Mouse (Mus musculus) WW6 (cell line): ENCODE data around the gene Gm49398.
A peak's percentile ranks its signal among the peaks of the same experiment; 100 is the strongest.

Source experiments
- DNase-seq: peaks from one replicate; pipeline ENCODE4 v3.0.0-alpha.2; 2013; ENCODE audit warnings: low read depth, low spot score

Gm49398 gene

GRCm38 (mm10) chr13:61288739-61289138 lies at the start of gene Gm49398:
Gene Gm49398 (minus strand): TSS chr13:61288839.
- no peak for DNase-seq

DNA sequence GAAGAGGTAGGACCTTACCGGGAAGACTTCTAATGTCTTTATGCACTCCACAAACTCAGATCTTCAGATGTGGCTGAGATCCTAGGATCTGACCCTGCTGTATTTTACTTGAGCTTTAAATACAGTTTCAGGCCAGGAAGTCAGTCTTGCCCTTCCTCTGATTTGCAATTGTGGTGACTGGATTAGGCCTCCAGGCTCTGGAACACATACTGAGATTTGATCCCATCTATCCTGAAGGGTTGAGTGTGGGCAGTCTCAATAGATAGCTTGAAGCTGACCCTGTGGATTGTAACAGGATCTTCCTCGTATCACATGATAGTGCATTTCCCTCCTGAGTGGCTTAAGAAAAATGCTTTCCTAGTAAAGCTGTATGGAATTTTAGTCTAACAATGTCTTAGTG lies 33.4 kb downstream of the Gm49398 start, which contains the start of gene Cts8:
Gene Cts8, minus strand, starts transcription at position 101 of the 400 bp plus-strand sequence.
- DNase-seq, result no peak

DNA sequence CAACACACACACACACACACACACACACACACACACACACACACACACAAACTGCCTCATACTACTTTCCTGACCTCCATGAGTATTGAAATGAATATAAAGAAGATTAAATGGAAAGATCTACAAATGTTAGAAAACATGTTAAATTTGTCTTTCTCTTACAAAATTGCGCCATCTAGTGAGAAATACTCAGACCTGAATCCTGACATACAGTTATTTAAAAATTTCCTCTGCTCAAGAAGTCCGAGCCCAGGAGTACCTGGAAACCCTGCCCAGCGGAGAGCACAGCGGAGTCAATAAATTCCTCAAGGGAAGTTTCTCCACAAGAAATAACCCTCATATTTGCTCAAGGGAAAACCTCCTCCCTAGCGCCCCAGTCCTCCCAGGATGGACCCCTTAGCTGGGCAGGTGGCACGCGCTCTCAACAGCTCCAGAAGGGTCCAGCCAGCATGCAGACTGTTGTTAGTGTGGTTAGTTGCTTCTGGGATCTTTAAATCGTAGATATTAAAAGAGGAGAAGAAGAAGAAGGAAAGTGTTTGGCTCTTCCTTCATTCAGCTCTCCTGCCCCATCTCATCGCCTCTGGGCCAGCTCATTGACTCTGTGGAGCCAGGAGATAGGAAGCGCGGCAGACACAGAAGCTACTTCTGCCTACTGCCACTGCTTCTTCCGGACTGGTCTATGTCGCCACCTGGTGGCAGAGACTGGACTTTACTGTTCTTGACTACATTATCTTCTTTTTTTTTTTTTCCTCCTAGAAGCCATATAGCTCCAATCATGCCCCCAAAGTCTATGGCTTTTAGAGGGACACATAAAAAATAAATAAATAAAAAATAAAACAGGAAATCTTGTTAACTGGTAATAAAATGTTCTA lies 47.3 kb downstream of the Gm49398 start:
- DNase-seq, result peak; percentile 39

DNA sequence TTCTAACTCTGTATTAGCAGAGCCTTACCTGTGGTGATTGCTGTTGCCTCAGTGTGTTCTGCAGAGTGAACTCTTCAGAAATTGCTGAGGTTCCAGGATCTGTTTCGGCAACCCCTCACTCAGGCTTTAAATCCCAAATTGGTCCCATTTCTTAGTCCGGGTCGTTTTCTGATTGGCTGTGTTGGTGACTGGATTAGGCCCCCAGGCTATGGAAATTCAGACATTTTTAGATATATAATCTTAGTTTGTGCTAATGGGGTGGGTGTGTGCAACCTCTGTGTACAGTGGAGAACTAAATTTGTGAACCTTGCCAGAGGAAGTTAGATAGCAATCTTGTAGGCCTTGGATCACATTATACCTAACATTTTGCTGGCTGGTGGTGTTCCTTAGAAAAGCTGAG lies 85.3 kb downstream of the Gm49398 start, which contains the start of gene Cts6:
Gene Cts6, minus strand, starts transcription at position 101 of the 400 bp plus-strand sequence.
- DNase-seq, result no peak
